Mouse (Mus musculus) CH12F3 (cell line): ENCODE measurements around the gene Rpl38.

ENCODE experiments used
- in situ Hi-C: fragments of 300-500 bp; cut with MboI; formaldehyde crosslinking; loops from 2 replicates; pipeline ENCODE4 v1.14.3; 2020; ENCODE audit warnings: low sequenced_read_pairs

The Rpl38 gene

DNA sequence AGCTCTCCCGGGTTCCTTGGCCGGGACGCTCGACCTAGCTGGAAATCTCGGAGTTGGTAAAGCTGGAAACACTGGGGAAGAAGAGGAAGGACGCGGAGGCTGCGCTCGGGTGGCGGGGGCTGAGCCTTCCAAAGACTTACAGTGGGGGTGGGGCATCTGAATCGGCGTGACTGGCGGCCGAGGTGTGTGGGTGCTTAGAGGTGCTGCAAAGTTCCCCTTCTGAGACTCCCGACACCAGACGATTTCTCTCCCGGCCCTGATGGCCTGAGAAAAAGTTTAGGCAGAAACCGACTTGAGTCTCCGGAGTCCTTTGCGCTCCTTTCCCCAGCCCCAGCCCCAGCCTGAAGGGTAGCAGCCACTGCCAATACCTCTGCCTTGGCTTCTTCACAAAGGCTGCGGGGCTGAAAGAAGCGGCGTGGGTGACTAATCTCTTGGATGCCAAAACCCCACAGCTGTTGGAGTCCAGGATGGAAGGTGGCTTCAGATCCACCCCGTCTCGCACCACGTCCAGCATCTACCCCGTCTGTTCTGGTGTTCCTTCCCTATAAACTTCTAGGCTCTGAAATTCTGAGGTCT, 7.6 kb downstream of the Rpl38 start:
- in situ Hi-C loops = no loop called here

DNA sequence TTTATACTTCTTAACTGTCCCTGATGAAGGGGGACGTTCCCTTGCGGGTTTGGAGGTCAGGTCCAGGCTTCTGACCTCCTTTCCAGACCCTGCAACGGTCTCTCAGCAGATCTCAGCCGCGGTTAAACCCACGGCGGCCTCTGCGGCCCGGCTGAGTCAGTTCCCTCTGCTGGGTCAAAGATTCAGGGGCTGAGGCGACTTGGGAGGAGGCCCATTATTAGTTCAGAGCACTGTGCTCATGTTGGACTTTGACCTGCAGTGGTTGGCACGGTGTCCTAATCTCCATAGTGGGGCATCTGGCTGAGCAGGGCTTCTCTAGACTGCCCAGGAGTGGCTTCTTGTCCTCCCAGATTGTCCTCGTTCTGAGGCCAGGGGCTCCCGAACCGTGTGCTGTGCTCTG, 8.1 kb downstream of the Rpl38 start:
- in situ Hi-C loops = no loop called here

DNA sequence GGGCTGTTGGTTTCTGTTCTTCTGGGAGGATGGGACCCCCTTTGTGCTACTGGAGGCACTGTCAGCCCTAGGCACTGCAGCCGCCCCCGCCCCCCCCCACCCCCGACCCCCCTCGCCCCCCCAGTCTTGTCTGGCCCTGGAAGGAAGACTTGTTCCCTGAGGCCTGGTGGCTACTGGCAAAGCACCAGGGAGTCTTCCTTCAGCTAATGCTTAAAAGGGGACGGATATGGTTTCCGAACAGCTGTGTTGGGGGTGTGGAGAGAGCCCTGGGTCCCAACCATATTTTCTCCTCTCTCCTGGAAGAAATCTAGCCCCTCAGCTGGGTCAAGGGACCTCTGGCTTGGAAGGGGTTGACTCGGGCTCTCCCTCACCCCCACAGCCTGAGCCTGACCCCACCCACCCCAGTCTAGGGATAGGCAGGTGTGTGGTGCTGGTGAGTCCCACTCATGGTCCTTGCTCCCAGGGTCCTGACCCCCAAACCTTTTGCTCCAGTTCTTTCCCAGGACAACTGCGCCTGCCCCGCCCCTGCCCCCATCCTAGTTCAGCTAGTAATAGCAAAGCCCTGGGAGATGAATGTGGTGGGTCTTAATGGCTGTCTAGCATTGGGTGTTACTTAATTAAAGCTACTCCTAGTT, 8.7 kb downstream of the Rpl38 start:
- in situ Hi-C loops = no loop called here

DNA sequence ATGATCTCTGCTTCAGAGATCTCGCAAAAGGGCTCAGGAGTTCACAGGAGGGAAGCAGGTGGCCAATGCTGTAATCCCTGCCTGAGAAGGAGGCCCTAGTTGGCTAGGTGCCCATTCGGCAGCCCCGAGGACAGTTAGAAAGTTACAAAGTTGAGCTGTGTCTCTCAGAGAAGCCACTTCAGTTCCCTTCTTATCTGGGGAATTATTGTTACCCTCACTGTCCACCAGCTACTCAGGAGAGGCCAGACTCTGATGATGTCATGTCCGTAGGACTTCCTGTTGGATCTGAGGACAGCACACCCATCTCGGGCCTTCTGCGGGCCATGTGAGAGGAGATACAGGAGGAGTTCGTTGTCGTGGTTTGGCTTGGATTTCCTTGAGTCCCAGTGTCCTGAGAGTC, 11.3 kb downstream of the Rpl38 start:
- in situ Hi-C loops = no loop called here

DNA sequence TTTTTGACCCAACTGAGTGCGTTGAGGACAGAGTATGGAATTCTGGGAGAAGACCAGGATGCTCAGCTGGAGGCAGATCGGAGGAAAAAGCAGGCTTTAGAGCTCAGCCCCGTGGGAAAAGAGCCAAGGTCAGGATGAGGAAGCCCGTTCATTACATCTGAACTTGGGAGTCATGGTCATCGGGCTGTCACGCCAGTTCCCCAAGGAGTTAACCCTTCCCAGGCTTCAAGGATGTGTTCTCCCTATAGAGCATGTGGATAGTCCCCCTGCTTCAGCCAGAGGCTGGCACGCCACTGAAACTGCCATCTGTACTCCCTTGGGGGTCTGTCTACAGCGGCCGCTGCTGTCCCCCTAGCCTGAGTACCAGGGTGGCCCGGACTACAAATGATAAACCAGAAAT, 12.0 kb downstream of the Rpl38 start:
- in situ Hi-C loops = no loop called here

DNA sequence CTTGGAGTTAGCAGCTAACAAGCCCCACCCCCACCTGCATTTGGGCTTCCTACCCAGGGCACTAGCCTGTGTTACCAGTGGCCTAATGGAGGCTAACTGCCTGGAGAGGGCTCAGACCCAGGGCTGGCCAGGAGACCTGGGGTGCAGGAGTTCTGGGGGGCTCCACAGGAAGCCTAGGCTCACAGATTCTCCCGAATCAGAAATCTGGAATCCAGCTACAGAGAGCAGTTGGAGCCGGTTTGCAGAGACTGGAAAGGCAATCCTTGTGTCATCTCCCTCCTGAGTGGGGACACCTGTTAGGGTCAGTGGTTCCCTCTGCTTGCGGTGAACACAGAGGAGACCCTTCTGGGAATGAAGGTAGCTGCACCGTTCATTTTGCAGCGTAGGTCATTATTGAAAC, 12.7 kb downstream of the Rpl38 start:
- in situ Hi-C loops = no loop called here

DNA sequence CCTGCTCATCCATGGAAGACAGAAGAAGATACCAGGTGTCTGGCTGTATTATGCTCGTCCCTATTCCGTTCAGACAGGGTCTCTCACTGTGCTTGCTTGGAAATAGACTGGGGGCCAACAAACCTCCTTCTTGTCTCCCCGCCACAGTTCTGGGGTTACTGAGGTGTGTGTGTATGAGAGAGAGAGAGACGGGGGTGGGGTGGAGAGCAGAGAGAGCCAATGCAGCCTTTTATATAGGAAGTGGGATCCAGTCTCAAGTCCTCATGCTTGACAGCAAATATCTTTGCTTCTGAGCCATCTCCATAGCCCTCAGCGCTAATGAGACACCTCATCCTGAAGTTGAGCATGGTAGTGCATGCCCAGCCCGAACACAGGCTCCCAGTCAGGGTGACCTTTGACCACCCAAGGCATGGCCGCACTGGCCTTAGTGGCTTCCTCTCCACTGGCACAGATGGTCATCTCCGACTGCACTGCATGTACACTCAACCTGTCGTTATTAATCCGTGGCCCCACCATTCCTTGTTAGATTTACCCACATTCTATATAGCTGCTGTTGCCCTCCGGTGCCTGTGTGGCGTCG, 14.1 kb downstream of the Rpl38 start:
- in situ Hi-C loops = no loop called here

DNA sequence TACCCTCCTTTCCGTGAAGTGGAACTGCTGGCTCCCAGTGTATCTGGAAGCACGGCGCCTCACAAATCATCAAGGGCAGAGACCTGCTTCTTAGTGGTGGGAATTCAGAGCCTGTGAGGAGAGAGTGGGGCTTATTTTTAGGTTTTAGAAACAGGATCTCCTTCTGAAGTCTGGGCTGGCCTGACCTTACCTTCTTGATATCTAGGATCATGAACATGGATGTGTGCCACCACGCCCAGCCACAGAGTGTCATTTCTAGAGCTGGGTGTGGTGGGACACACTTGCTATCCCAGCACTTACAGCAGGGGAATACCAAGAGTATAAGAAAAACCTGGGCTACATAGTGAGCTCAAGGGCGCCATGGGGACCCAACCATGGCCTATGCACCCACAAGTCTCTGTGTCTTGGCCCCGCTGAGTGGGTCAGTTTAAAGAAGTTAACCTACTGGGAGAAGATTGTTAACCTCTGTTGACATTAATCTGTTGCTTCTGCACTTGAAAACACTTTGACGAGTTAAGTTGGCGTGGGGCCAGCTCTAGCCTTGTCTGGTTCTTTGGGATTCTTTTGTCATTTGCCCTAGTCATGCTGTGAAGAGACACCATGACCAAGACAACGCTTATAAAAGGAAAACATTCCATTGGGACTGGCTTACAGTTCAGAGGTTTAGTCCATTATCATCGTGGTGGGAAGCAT, 14.9 kb downstream of the Rpl38 start:
- in situ Hi-C loops = no loop called here

DNA sequence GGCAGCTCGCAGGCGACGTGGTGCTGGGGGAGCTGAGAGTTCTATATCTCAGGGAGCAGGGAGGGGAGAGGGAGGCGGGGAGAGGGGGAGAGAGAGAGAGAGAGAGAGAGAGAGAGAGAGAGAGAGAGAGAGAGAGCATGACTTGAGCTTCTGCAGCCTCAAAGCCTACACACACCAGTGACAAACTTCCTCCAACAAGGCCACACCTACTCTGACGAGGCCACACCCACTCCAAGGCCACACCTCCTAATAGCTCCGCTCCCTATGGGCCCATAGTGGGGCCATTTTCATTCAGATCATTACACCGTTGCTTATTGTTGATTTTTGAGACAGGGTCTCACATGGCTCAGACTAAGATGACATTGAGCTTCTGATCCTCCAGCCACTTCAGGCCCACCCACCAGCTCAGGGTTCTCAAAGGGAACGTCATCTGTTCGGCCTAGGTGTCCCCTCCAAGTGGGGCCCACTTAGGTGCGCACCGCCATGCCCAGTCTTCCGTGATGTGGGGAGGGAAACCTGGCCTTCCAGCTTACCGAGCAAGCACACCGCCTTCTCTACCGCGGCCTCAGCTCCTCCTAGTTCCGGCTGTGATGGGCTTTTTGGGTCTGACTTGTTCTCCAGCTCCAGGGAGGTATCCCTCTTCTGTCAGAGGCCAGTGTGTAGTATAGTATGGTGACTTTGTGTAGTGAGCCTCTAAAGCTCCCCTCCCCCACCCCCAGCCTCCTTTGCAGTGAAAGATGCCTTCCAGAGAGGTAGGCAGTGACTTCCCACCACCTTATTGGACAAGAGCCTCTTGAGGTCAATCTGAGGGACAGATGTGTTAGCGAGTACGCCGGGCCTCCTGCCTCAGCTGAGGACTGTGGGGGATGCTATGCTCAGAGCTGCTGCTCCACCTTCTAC, 15.6 kb downstream of the Rpl38 start:
- in situ Hi-C loops = no loop called here

DNA sequence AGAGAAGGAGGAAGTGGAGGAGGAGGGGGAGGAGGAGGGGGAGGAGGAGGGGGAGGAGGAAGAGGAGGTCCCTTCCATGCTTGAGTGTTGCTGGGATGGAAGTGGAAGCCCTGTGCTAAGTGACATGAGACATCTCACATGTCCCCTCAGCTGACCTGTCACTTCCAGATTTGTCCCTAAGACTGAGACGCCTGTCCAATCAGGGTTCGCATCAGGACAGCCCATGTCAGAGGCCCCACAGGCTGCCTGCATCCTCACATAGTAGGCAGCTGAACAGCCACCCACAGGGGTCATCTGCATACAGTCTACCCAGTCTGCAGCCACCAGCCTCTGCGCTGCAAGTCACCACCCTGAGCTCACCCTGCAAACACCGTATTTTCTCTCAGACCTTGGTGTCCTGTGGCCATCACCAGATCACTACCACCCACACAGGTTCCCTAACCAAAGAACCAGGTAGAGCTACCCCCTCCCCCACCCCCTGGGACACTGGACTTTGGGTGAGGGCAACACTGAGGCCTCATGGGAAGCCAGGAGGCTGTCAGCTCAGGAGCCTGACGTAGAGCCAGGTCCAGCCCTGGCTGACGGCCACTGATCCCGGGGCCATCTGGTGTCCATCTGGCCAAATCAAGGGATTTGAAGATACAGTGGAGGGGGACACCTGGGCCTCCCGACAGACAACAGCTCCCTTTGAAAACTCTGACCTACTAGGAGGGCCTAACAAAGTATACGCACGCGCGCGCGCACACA, 16.5 kb downstream of the Rpl38 start:
- in situ Hi-C loops = no loop called here

DNA sequence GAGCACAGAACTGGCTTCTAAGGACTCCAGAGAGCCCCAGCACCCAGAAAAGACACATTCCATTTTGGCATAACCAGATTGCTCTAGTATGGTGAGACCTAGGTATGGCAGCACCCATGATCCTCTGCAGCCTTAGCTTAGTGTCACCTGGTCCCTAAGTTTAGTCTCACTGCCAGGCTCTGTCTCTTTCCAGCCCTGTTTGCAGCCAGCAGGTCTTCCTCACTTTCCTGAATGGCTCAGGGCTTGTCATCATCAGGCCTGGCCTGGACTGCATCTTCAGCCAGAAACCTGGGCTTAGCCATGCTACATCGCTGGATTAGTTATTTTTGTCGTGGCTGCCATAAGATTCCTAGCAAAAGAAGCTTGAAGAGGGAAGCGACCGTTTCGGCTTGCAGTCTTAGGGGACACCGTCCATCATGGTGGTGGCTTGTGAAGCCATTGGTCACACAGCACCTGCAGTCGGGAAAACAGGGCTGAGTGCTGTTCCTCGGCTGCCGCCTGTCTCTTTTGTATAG, 17.3 kb downstream of the Rpl38 start:
- in situ Hi-C loops = no loop called here

DNA sequence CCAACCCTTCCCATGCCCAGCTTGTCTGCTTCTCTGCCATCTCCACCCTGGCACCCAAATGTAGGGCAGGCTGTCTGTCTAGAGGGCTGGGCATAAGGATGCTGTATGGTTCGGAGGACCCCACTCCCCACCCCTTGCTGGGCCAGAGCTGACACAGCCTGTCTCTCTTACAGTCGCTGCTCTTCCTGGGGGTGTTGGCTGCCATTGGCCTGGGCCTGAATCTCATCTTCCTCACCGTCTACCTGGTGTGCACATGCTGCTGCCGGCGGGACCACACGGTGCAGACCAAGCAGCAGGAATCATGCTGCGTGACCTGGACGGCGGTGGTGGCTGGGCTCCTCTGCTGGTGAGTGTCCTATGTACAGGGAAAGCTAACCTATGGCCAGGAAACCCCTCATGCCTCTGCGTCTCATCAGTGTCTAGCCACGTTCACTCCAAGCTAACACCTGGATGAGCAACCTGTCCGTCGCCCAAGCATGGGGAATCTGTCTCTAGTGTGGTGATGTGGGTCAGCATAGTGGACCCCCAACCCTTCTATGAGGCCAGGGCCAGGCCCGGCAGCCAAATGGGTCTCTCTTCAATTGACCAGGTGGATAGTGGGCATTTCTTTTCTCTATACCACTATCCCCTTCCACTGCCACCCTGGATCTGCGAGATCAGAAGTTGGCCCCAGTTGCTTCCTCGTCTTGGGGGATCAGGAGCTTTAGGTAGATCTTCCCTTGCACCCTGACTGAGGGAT, 18.1 kb downstream of the Rpl38 start:
- in situ Hi-C loops = no loop called here

DNA sequence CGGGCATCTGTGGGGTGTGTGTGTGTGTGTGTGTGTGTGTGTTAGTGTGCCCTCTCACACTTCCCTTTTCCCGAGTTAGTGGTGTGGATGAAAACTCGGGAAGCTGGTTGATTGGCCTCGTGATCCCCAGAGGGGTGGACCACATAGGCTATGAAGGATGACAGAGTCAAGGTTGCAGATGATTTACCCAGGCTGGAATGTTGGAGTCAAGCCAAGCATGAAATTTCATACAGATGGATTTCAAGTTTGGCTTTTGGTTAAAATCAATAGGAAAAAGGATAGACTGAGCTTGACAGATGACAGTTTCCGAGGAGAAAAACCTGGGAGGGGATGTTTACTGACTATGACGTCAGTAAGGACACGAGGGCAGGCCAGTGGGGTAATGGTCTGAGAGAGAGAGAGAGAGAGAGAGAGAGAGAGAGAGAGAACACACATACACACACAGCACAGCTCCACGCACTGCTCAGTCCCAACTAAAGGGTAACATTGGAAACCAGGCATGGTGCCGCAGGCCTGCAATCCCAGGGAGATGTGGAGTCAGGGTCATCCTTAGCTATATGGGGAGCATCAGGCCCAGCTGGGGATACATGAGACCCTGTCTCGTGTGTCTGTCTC, 19.4 kb downstream of the Rpl38 start:
- in situ Hi-C loops = no loop called here

DNA sequence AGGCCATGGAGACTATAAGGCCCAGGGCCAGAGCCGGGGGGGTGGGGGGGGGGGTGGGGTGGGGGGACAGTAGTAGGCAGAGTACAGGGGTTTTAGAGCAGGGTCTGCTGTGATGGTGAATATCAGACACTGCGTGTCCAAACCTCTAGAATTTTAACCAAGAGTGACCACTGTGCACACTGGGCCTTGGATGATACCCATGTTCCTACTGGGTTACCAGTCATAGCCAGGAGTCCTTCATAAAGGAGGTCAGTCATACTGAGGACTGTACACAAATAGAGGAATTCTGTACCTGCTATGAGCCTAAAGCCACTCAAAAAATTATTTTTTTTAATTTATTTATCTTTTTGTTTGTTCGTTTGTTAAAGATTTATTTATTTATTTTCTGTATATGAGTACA, 20.4 kb downstream of the Rpl38 start:
- in situ Hi-C loops = no loop called here

DNA sequence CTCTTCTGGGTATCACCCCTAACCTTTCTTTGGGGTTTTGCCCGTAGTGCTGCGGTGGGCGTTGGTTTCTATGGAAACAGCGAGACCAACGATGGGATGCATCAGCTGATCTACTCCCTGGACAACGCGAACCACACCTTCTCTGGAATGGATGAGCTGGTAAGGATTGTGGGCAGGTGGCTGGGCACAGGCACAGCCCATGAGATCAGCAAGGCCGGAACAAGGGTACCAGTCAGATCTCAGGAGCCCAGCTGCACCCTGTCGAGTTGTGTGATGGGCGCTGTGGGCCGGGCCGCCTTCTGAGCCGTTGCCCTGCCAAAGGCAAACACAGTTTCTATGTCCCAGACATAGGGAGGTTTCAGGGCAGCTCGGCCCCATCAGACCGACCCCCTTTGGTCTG, 21.9 kb downstream of the Rpl38 start:
- in situ Hi-C loops = no loop called here

DNA sequence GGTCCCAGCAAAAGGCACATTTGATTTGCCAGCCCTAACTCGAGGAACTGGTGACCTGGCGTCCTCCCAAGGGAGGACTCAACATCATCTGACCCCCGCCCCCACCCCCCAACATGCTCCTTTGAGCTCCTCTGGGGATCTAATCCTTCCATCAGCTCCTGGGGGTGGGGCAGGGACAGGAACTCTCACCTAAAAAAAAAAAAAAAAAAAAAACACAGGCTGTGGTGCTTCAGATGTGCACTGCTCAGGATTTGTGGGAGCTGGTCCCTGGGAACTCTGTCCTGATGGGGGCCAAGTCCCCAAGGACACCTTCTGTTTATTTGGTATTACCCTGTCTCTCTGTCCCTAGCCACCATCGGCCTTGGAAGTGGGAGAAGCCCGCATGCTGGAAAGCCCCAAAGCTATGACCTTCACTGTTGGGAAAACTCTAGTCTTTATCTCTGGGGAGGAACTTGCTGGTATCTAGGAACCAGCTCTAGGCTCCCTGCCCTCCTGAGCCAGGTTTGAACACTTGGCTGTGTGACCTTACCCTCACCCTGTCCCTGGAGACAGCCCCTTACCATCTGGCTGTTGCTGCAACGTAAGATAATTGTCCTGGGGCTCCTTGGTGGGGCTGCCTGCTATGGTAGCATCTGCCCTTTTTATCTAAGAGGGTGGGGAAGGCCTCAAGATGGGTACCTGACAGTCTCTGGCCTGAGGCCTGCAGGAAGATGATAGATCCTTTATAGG, 23.3 kb downstream of the Rpl38 start:
- in situ Hi-C loops = no loop called here

DNA sequence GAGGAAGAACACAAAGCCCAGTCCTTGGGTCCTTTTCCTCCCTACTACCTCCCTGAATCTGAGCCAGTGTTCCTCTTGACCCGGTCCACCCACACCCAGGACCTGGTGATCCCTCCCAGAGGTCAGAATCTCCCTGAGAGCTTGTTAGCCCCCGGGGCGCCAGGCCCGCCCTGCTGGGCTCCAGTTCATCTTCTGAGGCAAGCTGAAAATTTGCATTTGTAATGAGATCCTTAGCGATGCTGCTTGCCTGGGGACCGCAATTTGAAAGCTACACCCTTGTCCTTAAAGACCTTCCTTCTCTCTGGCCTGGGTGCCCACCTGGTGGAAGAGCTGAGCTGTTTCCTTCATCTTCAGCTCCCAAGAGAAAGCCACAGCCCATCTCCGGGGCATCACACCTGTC, 24.3 kb downstream of the Rpl38 start:
- in situ Hi-C loops = no loop called here

DNA sequence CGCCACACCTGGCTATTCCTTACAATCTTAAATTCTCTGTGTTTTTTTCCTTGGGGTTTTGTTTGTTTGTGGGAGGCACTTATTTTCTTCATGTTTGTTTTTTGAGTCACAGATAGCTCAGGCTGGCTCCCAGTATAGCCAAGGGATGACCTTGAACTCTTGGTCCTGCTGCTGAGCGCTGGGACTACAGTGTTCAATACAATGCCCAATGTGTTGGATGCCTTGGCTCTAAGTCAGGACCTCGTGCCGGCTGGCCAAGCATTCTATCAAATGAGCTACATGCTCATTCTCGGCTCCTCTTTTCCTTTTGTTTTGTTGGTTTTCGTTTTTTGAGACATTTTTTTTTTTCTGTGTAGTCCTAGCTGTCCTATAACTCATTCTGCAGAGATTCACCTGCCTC, 25.1 kb downstream of the Rpl38 start:
- in situ Hi-C loops = no loop called here

DNA sequence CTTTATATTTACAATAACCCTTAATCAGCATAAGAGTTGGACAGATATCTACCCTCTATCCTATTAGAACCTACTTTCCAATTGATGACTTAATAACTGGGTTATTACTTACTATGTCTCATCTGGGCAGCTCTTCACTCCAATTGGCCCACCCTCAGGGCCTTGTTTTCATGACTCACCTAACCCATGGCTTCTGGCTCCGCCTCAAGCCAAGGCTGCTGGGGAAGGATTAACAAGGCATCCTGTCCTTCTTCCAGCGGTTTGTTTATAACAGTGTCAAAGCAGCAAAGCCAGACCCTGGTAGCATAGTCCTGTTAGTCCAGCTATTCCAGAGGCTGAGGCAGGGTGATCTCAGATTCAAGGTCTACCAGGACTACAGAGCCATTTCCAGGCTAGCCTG, 26.1 kb downstream of the Rpl38 start:
- in situ Hi-C loops = no loop called here
